Mouse (Mus musculus): Measurements from ENCODE around the gene S100a16. TPM values are rescaled to one million over a fixed set of nuclear protein-coding genes. Genes with fewer than 3 reads are reported as not detected.

Gene S100a16
- total and polyA plus RNA-seq, 2 experiments: 40.1 to 40.7 TPM

DNA sequence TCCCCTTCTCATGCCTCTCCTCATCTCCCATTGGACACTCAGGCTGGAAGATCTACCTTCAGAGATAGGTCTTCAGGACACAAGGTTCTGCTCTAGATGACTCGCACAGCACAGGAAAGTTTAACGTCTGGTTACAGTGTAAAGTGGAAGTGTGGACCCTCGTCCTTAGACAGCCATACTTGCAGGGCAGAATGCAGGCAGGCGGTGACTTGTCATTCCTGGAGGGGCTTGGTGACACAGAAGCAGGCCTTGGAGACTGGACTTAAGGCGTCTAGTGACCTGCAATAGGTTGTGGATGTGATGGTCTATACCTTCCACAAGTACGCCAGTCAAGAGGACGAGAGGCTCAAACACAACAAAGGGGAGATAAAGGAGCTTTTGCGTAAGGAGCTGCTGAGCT, 52.9 kb downstream of the S100a16 start, which contains the start of gene S100a2:
TSS of gene S100a2 (plus strand) at position 301 of the 400 bp plus-strand sequence.
- Histone ChIP-seq H3K79me2 (ENCODE audit: control insufficient read depth, insufficient read depth, low read length) (no peaks in the 10 kb centered on the region), H3K27me3 (ENCODE audit: control insufficient read depth, insufficient read depth, low read length) (no peaks in the 10 kb centered on the region), H3K36me3 (ENCODE audit: control insufficient read depth, insufficient read depth, low read length) (no peaks in the 10 kb centered on the region), H3K4me3 (ENCODE audit: insufficient read depth, low read depth, low read length) (no peak within 1 kb of the TSS), H3K9ac (ENCODE audit: low read depth, low read length) (no peak within 1 kb of the TSS), H3K27ac (replicated peaks; ENCODE audit: insufficient read depth, low read depth, low read length) (no peak within 1 kb of the TSS), H3K4me1 (ENCODE audit: control insufficient read depth, insufficient read depth, low read length) (no peaks in the 10 kb centered on the region)
- WGBS: 89% methylated on average over 8 of the region's 8 CpGs
- TF ChIP-seq CTCF (IDR thresholded peaks at IDR 0.05; ENCODE audit: low read depth, low read length): no peak
- no peak for TF ChIP-seq POLR2A (IDR thresholded peaks at IDR 0.05; ENCODE audit: extremely low read depth, insufficient read depth, low read length)
- DNase-seq (ENCODE audit: extremely low read depth, low read depth, low spot score): no peak

Other genes starting within 250 kb of the S100a16 start
- gene Gatad2b, start 244.1 kb upstream of the S100a16 start, total RNA-seq (2014; rRNA removed): 6.3 and 7.7 TPM in 2 replicates
- 6.6 and 7.1 TPM in 2 replicates for gene Gatad2b, start 244.1 kb upstream of the S100a16 start, polyA plus RNA-seq (2012; rRNA removed)
- gene Slc27a3, start 147.3 kb upstream of the S100a16 start, total RNA-seq (2014; rRNA removed): 0.37 and 1.1 TPM in 2 replicates
- 1.00 and 2.3 TPM in 2 replicates for gene Slc27a3, start 147.3 kb upstream of the S100a16 start, polyA plus RNA-seq (2012; rRNA removed)
- 8.9 and 11.3 TPM in 2 replicates for gene Ints3, start 103.6 kb upstream of the S100a16 start, total RNA-seq (2014; rRNA removed)
- 11.4 and 12.4 TPM in 2 replicates for gene Ints3, start 103.6 kb upstream of the S100a16 start, polyA plus RNA-seq (2012; rRNA removed)
- gene Npr1, start 71.4 kb upstream of the S100a16 start, total RNA-seq (2014; rRNA removed): 5.6 and 8.3 TPM in 2 replicates
- gene Npr1, start 71.4 kb upstream of the S100a16 start, polyA plus RNA-seq (2012; rRNA removed): 10.2 and 13.2 TPM in 2 replicates
- gene Ilf2, start 61.1 kb upstream of the S100a16 start, total RNA-seq (2014; rRNA removed): 13.2 and 16.0 TPM in 2 replicates
- gene Ilf2, start 61.1 kb upstream of the S100a16 start, polyA plus RNA-seq (2012; rRNA removed): 6.5 and 6.9 TPM in 2 replicates
- gene Snapin, start 46.2 kb upstream of the S100a16 start, total RNA-seq (2014; rRNA removed): 12.8 and 18.5 TPM in 2 replicates
- gene Snapin, start 46.2 kb upstream of the S100a16 start, polyA plus RNA-seq (2012; rRNA removed): 10.4 and 10.6 TPM in 2 replicates
- 30.9 and 31.0 TPM in 2 replicates for gene Chtop, start 27.8 kb upstream of the S100a16 start, total RNA-seq (2014; rRNA removed)
- gene Chtop, start 27.8 kb upstream of the S100a16 start, polyA plus RNA-seq (2012; rRNA removed): 23.5 and 24.9 TPM in 2 replicates
- gene S100a1, start 22.9 kb upstream of the S100a16 start, total RNA-seq (2014; rRNA removed): 115 and 123 TPM in 2 replicates
- gene S100a1, start 22.9 kb upstream of the S100a16 start, polyA plus RNA-seq (2012; rRNA removed): 241 and 335 TPM in 2 replicates
- 70.7 and 81.7 TPM in 2 replicates for gene S100a13, start 22.8 kb upstream of the S100a16 start, total RNA-seq (2014; rRNA removed)
- 40.2 and 40.5 TPM in 2 replicates for gene S100a13, start 22.8 kb upstream of the S100a16 start, polyA plus RNA-seq (2012; rRNA removed)
- not detected in 2 replicates for gene S100a14, start 10.4 kb upstream of the S100a16 start, total RNA-seq (2014; rRNA removed)
- gene S100a14, start 10.4 kb upstream of the S100a16 start, polyA plus RNA-seq (2012; rRNA removed): not detected in 2 replicates
- gene S100a3, start 23.3 kb downstream of the S100a16 start, total RNA-seq (2014; rRNA removed): not detected in 2 replicates
- not detected in 2 replicates for gene S100a3, start 23.3 kb downstream of the S100a16 start, polyA plus RNA-seq (2012; rRNA removed)
- not detected in 2 replicates for gene S100a2, start 53.0 kb downstream of the S100a16 start, total RNA-seq (2014; rRNA removed)
- gene S100a2, start 53.0 kb downstream of the S100a16 start, polyA plus RNA-seq (2012; rRNA removed): not detected in 2 replicates
- not detected in 2 replicates for gene Gm42674, start 64.7 kb downstream of the S100a16 start, total RNA-seq (2014; rRNA removed)
- gene Gm42674, start 64.7 kb downstream of the S100a16 start, polyA plus RNA-seq (2012; rRNA removed): not detected in 2 replicates
- 2.8 and 2.9 TPM in 2 replicates for gene S100a4, start 66.5 kb downstream of the S100a16 start, total RNA-seq (2014; rRNA removed)
- 0.87 and 1.0 TPM in 2 replicates for gene S100a4, start 66.5 kb downstream of the S100a16 start, polyA plus RNA-seq (2012; rRNA removed)
- not detected in 2 replicates for gene S100a5, start 71.3 kb downstream of the S100a16 start, total RNA-seq (2014; rRNA removed)
- not detected in 2 replicates for gene S100a5, start 71.3 kb downstream of the S100a16 start, polyA plus RNA-seq (2012; rRNA removed)
- 2.4 and 3.6 TPM in 2 replicates for gene S100a6, start 75.6 kb downstream of the S100a16 start, total RNA-seq (2014; rRNA removed)
- 4.7 and 8.1 TPM in 2 replicates for gene S100a6, start 75.6 kb downstream of the S100a16 start, polyA plus RNA-seq (2012; rRNA removed)
- gene S100a7a, start 116.8 kb downstream of the S100a16 start, total RNA-seq (2014; rRNA removed): not detected in 2 replicates
- gene S100a7a, start 116.8 kb downstream of the S100a16 start, polyA plus RNA-seq (2012; rRNA removed): not detected in 2 replicates
- gene S100a8, start 131.7 kb downstream of the S100a16 start, total RNA-seq (2014; rRNA removed): 1.4 and 1.7 TPM in 2 replicates
- gene S100a8, start 131.7 kb downstream of the S100a16 start, polyA plus RNA-seq (2012; rRNA removed): 0.54 and 0.90 TPM in 2 replicates
- gene S100a9, start 158.5 kb downstream of the S100a16 start, total RNA-seq (2014; rRNA removed): 2.6 and 3.6 TPM in 2 replicates
- gene S100a9, start 158.5 kb downstream of the S100a16 start, polyA plus RNA-seq (2012; rRNA removed): 0.76 and 0.92 TPM in 2 replicates
- gene Pglyrp4, start 189.7 kb downstream of the S100a16 start, total RNA-seq (2014; rRNA removed): not detected in 2 replicates
- not detected in 2 replicates for gene Pglyrp4, start 189.7 kb downstream of the S100a16 start, polyA plus RNA-seq (2012; rRNA removed)
- not detected in 2 replicates for gene Gm5849, start 240.6 kb downstream of the S100a16 start, total RNA-seq (2014; rRNA removed)
- gene Gm5849, start 240.6 kb downstream of the S100a16 start, polyA plus RNA-seq (2012; rRNA removed): not detected in 2 replicates